Mouse (Mus musculus): Measurements from ENCODE around the gene Arl10. TPM values are rescaled to one million over a fixed set of nuclear protein-coding genes. Genes with fewer than 3 reads are reported as not detected.

The Arl10 gene
- polyA plus RNA-seq, 1 experiment from 2014 or later: 19.2 TPM

- Histone ChIP-seq H3K9me3 (ENCODE audit: control insufficient read depth, low read length) (no peaks in the 10 kb centered on the region), H3K27ac (replicated peaks in 1 of 2; ENCODE audit: control insufficient read depth in 1 of 2, insufficient read depth in 1 of 2, low read depth in 2 of 2, low read length in 2 of 2) (no peak overlapping the region), H3K27me3 (ENCODE audit: control insufficient read depth, insufficient read depth, low read length) (no peaks in the 10 kb centered on the region), H3K4me2 (ENCODE audit: low read length) (no peak overlapping the region), H3K4me1 (ENCODE audit: control insufficient read depth in 2 of 2, insufficient read depth in 2 of 2, low read length in 2 of 2) (peaks cover 5 to 14% of the 10 kb centered on the region in 2 experiments), H3K4me3 (ENCODE audit: control insufficient read depth in 1 of 2, insufficient read depth in 1 of 2, low read depth in 1 of 2, low read length in 2 of 2) (no peak overlapping the region), H3K9ac (ENCODE audit: low read length) (no peak overlapping the region), H3K36me3 (ENCODE audit: control insufficient read depth, insufficient read depth, low read length) (no peaks in the 10 kb centered on the region)
- ATAC-seq (ENCODE audit: insufficient number of reproducible peaks, insufficient read depth, low FRiP score, low read depth): no peak
- WGBS: 74% methylated on average over 4 of the region's 4 CpGs
Observed at GRCm38 (mm10) chr13:54570736-54571135, 4.1 kb upstream of the Arl10 start.

GRCm38 (mm10) chr13:54571637-54572036, 3.2 kb upstream of the Arl10 start:
- no peak overlapping the region for H3K4me2 ChIP-seq (ENCODE audit: low read length)
- no peaks in the 10 kb centered on the region for H3K27me3 ChIP-seq (ENCODE audit: control insufficient read depth, insufficient read depth, low read length)
- no peak for ATAC-seq (ENCODE audit: insufficient number of reproducible peaks, insufficient read depth, low FRiP score, low read depth)
- peaks cover 3 to 20% of the 10 kb centered on the region in 2 experiments for H3K4me1 ChIP-seq (ENCODE audit: control insufficient read depth in 2 of 2, insufficient read depth in 2 of 2, low read length in 2 of 2)
- WGBS: 39% methylated on average over 2 of the region's 2 CpGs
- no peak overlapping the region for H3K9ac ChIP-seq (ENCODE audit: low read length)
- no peaks in the 10 kb centered on the region for H3K36me3 ChIP-seq (ENCODE audit: control insufficient read depth, insufficient read depth, low read length)
- no peak overlapping the region for H3K4me3 ChIP-seq (ENCODE audit: control insufficient read depth in 1 of 2, insufficient read depth in 1 of 2, low read depth in 1 of 2, low read length in 2 of 2)
- H3K9me3 ChIP-seq (ENCODE audit: control insufficient read depth, low read length): no peaks in the 10 kb centered on the region
- H3K27ac ChIP-seq (replicated peaks in 1 of 2; ENCODE audit: control insufficient read depth in 1 of 2, insufficient read depth in 1 of 2, low read depth in 2 of 2, low read length in 2 of 2): no peak overlapping the region

GRCm38 (mm10) chr13:54572621-54573020, 2.2 kb upstream of the Arl10 start:
- H3K9ac ChIP-seq (ENCODE audit: low read length): no peak overlapping the region

GRCm38 (mm10) chr13:54575489-54575888, 674 bp downstream of the Arl10 start:
- Histone ChIP-seq H3K36me3 (ENCODE audit: control insufficient read depth, insufficient read depth, low read length) (peaks cover 38% of the 10 kb centered on the region), H3K9me3 (ENCODE audit: control insufficient read depth, low read length) (no peaks in the 10 kb centered on the region), H3K4me3 (ENCODE audit: control insufficient read depth in 1 of 2, insufficient read depth in 1 of 2, low read depth in 1 of 2, low read length in 2 of 2) (peak overlapping the region; percentile 85 to 90), H3K9ac (ENCODE audit: low read length) (peak overlapping the region; percentile 91), H3K27ac (replicated peaks in 1 of 2; ENCODE audit: control insufficient read depth in 1 of 2, insufficient read depth in 1 of 2, low read depth in 2 of 2, low read length in 2 of 2) (peak overlapping the region; percentile 61 to 78), H3K27me3 (ENCODE audit: control insufficient read depth, insufficient read depth, low read length) (no peaks in the 10 kb centered on the region), H3K4me2 (ENCODE audit: low read length) (peak overlapping the region; percentile 95), H3K4me1 (ENCODE audit: control insufficient read depth in 2 of 2, insufficient read depth in 2 of 2, low read length in 2 of 2) (peaks cover 3 to 20% of the 10 kb centered on the region in 2 experiments)
- ATAC-seq (ENCODE audit: insufficient number of reproducible peaks, insufficient read depth, low FRiP score, low read depth): no peak
- 1% methylated on average over 19 of the region's 19 CpGs for WGBS

More at GRCm38 (mm10) chr13:54572621-54573020, 2.2 kb upstream of the Arl10 start:
- no peak for ATAC-seq (ENCODE audit: insufficient number of reproducible peaks, insufficient read depth, low FRiP score, low read depth)
- H3K9me3 ChIP-seq (ENCODE audit: control insufficient read depth, low read length): no peaks in the 10 kb centered on the region
- H3K4me3 ChIP-seq (ENCODE audit: control insufficient read depth in 1 of 2, insufficient read depth in 1 of 2, low read depth in 1 of 2, low read length in 2 of 2): no peak overlapping the region
- peaks cover 3 to 20% of the 10 kb centered on the region in 2 experiments for H3K4me1 ChIP-seq (ENCODE audit: control insufficient read depth in 2 of 2, insufficient read depth in 2 of 2, low read length in 2 of 2)
- H3K27me3 ChIP-seq (ENCODE audit: control insufficient read depth, insufficient read depth, low read length): no peaks in the 10 kb centered on the region
- peaks cover 9% of the 10 kb centered on the region; the same call in 1 of the 2 replicates for H3K36me3 ChIP-seq (ENCODE audit: control insufficient read depth, insufficient read depth, low read length)
- H3K4me2 ChIP-seq (ENCODE audit: low read length): no peak overlapping the region
- H3K27ac ChIP-seq (replicated peaks in 1 of 2; ENCODE audit: control insufficient read depth in 1 of 2, insufficient read depth in 1 of 2, low read depth in 2 of 2, low read length in 2 of 2): no peak overlapping the region
- 84% methylated on average over 4 of the region's 4 CpGs for WGBS

- Histone ChIP-seq H3K4me1 (ENCODE audit: control insufficient read depth in 2 of 2, insufficient read depth in 2 of 2, low read length in 2 of 2) (peaks cover 2 to 13% of the 10 kb centered on the region in 2 experiments; a peak in 3 of 4 replicates), H3K4me2 (ENCODE audit: low read length) (no peak overlapping the region), H3K27ac (replicated peaks in 1 of 2; ENCODE audit: control insufficient read depth in 1 of 2, insufficient read depth in 1 of 2, low read depth in 2 of 2, low read length in 2 of 2) (no peak overlapping the region), H3K36me3 (ENCODE audit: control insufficient read depth, insufficient read depth, low read length) (peaks cover 62% of the 10 kb centered on the region), H3K4me3 (ENCODE audit: control insufficient read depth in 1 of 2, insufficient read depth in 1 of 2, low read depth in 1 of 2, low read length in 2 of 2) (no peak overlapping the region), H3K9ac (ENCODE audit: low read length) (no peak overlapping the region), H3K27me3 (ENCODE audit: control insufficient read depth, insufficient read depth, low read length) (no peaks in the 10 kb centered on the region), H3K9me3 (ENCODE audit: control insufficient read depth, low read length) (no peaks in the 10 kb centered on the region)
- ATAC-seq (ENCODE audit: insufficient number of reproducible peaks, insufficient read depth, low FRiP score, low read depth): no peak
- WGBS: 75% methylated on average over 21 of the region's 21 CpGs
Observed at GRCm38 (mm10) chr13:54577652-54578507, 3.1 kb downstream of the Arl10 start.

GRCm38 (mm10) chr13:54581385-54581784, 6.6 kb downstream of the Arl10 start:
- no peak overlapping the region for H3K9ac ChIP-seq (ENCODE audit: low read length)
- H3K4me1 ChIP-seq (ENCODE audit: control insufficient read depth in 2 of 2, insufficient read depth in 2 of 2, low read length in 2 of 2): no peaks in the 10 kb centered on the region
- H3K9me3 ChIP-seq (ENCODE audit: control insufficient read depth, low read length): no peaks in the 10 kb centered on the region
- 77% methylated on average over 2 of the region's 2 CpGs for WGBS
- H3K4me2 ChIP-seq (ENCODE audit: low read length): no peak overlapping the region
- peaks cover 96% of the 10 kb centered on the region for H3K36me3 ChIP-seq (ENCODE audit: control insufficient read depth, insufficient read depth, low read length)
- no peak overlapping the region for H3K4me3 ChIP-seq (ENCODE audit: control insufficient read depth in 1 of 2, insufficient read depth in 1 of 2, low read depth in 1 of 2, low read length in 2 of 2)
- H3K27me3 ChIP-seq (ENCODE audit: control insufficient read depth, insufficient read depth, low read length): no peaks in the 10 kb centered on the region
- H3K27ac ChIP-seq (replicated peaks in 1 of 2; ENCODE audit: control insufficient read depth in 1 of 2, insufficient read depth in 1 of 2, low read depth in 2 of 2, low read length in 2 of 2): no peak overlapping the region
- ATAC-seq (ENCODE audit: insufficient number of reproducible peaks, insufficient read depth, low FRiP score, low read depth): no peak

- Histone ChIP-seq H3K9ac (ENCODE audit: low read length) (no peak overlapping the region), H3K4me1 (ENCODE audit: control insufficient read depth in 2 of 2, insufficient read depth in 2 of 2, low read length in 2 of 2) (no peaks in the 10 kb centered on the region), H3K36me3 (ENCODE audit: control insufficient read depth, insufficient read depth, low read length) (peaks cover 99% of the 10 kb centered on the region), H3K4me2 (ENCODE audit: low read length) (no peak overlapping the region), H3K4me3 (ENCODE audit: control insufficient read depth in 1 of 2, insufficient read depth in 1 of 2, low read depth in 1 of 2, low read length in 2 of 2) (no peak overlapping the region), H3K27me3 (ENCODE audit: control insufficient read depth, insufficient read depth, low read length) (no peaks in the 10 kb centered on the region), H3K9me3 (ENCODE audit: control insufficient read depth, low read length) (no peaks in the 10 kb centered on the region), H3K27ac (replicated peaks in 1 of 2; ENCODE audit: control insufficient read depth in 1 of 2, insufficient read depth in 1 of 2, low read depth in 2 of 2, low read length in 2 of 2) (no peak overlapping the region)
- ATAC-seq (ENCODE audit: insufficient number of reproducible peaks, insufficient read depth, low FRiP score, low read depth): no peak
- WGBS: 76% methylated on average over 10 of the region's 10 CpGs
Observed at GRCm38 (mm10) chr13:54582126-54582525, 7.3 kb downstream of the Arl10 start.

Data from heart, embryonic 14.5 days (tissue).